Mouse (Mus musculus) liver, adult 2 months (tissue): ENCODE measurements around the gene Rpa2. TPM values are rescaled to one million over a fixed set of nuclear protein-coding genes. Genes with fewer than 3 reads are reported as not detected.

ENCODE experiments used
- DNase-seq: peaks from one replicate; pipeline ENCODE4 v3.0.0-alpha.2; 2011; ENCODE audit warnings: low read depth, low spot score; ENCODE audit errors: extremely low read depth
- H3K27ac ChIP-seq: fragments of 200-500 bp; replicated peaks from 2 replicates; pipeline ENCODE4 v1.5.1; 2012; ENCODE audit warnings: low read depth, mild to moderate bottlenecking, control low read depth, inconsistent platforms, low read length; ENCODE audit not compliant: insufficient read depth
- H3K27me3 ChIP-seq: fragments of 200-500 bp; 2 replicates; pipeline ENCODE4 v1.6.1; 2012; ENCODE audit warnings: mild to moderate bottlenecking, moderate library complexity, low read length, inconsistent platforms; ENCODE audit not compliant: control insufficient read depth, insufficient read depth
- H3K36me3 ChIP-seq: fragments of 200-500 bp; 2 replicates; pipeline ENCODE4 v1.6.1; 2012; ENCODE audit warnings: low read length, inconsistent platforms; ENCODE audit not compliant: control insufficient read depth, insufficient read depth
- H3K4me1 ChIP-seq: fragments of 200-500 bp; 2 replicates; pipeline ENCODE4 v1.6.1; 2011; ENCODE audit warnings: low read length; ENCODE audit not compliant: control insufficient read depth, insufficient read depth
- H3K4me3 ChIP-seq: fragments of 200-500 bp; 2 replicates; pipeline ENCODE4 v1.5.1; 2011; ENCODE audit warnings: low read depth, mild to moderate bottlenecking, control low read depth, low read length, moderate library complexity; ENCODE audit not compliant: insufficient read depth
- H3K79me2 ChIP-seq: fragments of 200-500 bp; 2 replicates; pipeline ENCODE4 v1.6.1; 2012; ENCODE audit warnings: inconsistent platforms, mild to moderate bottlenecking, low read length, moderate library complexity; ENCODE audit not compliant: control insufficient read depth, insufficient read depth
- H3K9ac ChIP-seq: fragments of 200-500 bp; 2 replicates; pipeline ENCODE4 v1.6.1; 2012; ENCODE audit warnings: low read depth, mild to moderate bottlenecking, control low read depth, inconsistent platforms, low read length
- CTCF ChIP-seq: fragments of 200-500 bp; IDR thresholded peaks from 2 replicates; pipeline ENCODE4 v1.5.1; 2011; ENCODE audit warnings: low read depth, low read length, control low read depth
- POLR2A ChIP-seq: fragments of 200-500 bp; IDR thresholded peaks from 2 replicates; pipeline ENCODE4 v1.6.1; 2011; ENCODE audit warnings: low read length, control low read depth; ENCODE audit not compliant: insufficient read depth; ENCODE audit errors: extremely low read depth
- WGBS: fragments of 180-500 bp; shearing (Covaris S2); methylation state at CpG from one replicate; pipeline ENCODE4 v1.1.7; 2018; 5-methylcytosine and 5-hydroxymethylcytosine counted together
- polyA plus RNA-seq: library from polyadenylated mRNA; depleted of rRNA; stranded (reverse); fragments of >200 nt; gene quantifications from 2 replicates; pipeline ENCODE4 v1.2.3, GENCODE M21; 2012; rRNA removed
- total RNA-seq: library from RNA; depleted of rRNA; stranded (reverse); fragments of >200 nt; gene quantifications from 2 replicates; pipeline ENCODE4 v1.2.3, GENCODE M21; 2014; rRNA removed

Rpa2 gene
- total RNA-seq (6.6 and 8.1 TPM in 2 replicates), polyA plus RNA-seq (9.2 and 11.1 TPM in 2 replicates)

- Histone ChIP-seq H3K27ac (no peak within 1 kb of the TSS), H3K4me3 (peak within 1 kb of the TSS; percentile 89), H3K4me1 (0 out of 2 replicates have a peak, but pooled peaks cover 5% of the 10 kb centered on the region), H3K9ac (peak within 1 kb of the TSS; percentile 80), H3K27me3 (no peaks in the 10 kb centered on the region), H3K79me2 (no peaks in the 10 kb centered on the region), H3K36me3 (peaks cover 2% of the 10 kb centered on the region; the same call in 1 of the 2 replicates)
- under 1% methylated on average over 71 of the region's 71 CpGs for WGBS
- peak; percentile 99 for DNase-seq
- TF ChIP-seq POLR2A = no peak
- TF ChIP-seq CTCF = no peak
Measured at GRCm38 (mm10) chr4:132767914-132768876, at the start of gene Rpa2. Gene Rpa2 (plus strand): TSS chr4:132768332.

- no peak for DNase-seq
- no peaks in the 10 kb centered on the region for H3K79me2 ChIP-seq
- no peak overlapping the region for H3K9ac ChIP-seq
- peaks cover 8% of the 10 kb centered on the region; the same call in 1 of the 2 replicates for H3K4me1 ChIP-seq
- H3K36me3 ChIP-seq = 0 out of 2 replicates have a peak, but pooled peaks cover 1% of the 10 kb centered on the region
- no peak overlapping the region for H3K4me3 ChIP-seq
- no peaks in the 10 kb centered on the region for H3K27me3 ChIP-seq
- WGBS = 83% methylated on average over 8 of the region's 8 CpGs
- TF ChIP-seq POLR2A (no peak), CTCF (no peak)
- H3K27ac ChIP-seq = no peak overlapping the region
Measured at GRCm38 (mm10) chr4:132728233-132728632, 39.9 kb upstream of the Rpa2 start.

- Histone ChIP-seq H3K79me2 (no peaks in the 10 kb centered on the region), H3K27ac (no peak overlapping the region), H3K9ac (peak overlapping the region; percentile 40), H3K27me3 (no peaks in the 10 kb centered on the region), H3K4me3 (peak overlapping the region; percentile 55), H3K36me3 (no peaks in the 10 kb centered on the region), H3K4me1 (peaks cover 8% of the 10 kb centered on the region; the same call in 1 of the 2 replicates)
- DNase-seq = no peak
- TF ChIP-seq POLR2A (no peak), CTCF (no peak)
- WGBS = 48% methylated on average over 12 of the region's 12 CpGs
Measured at GRCm38 (mm10) chr4:132731616-132732015, 36.5 kb upstream of the Rpa2 start.

- Histone ChIP-seq H3K79me2 (no peaks in the 10 kb centered on the region), H3K9ac (peak within 1 kb of the TSS; percentile 40), H3K27me3 (no peaks in the 10 kb centered on the region), H3K4me3 (peak within 1 kb of the TSS; percentile 55), H3K27ac (no peak within 1 kb of the TSS), H3K36me3 (no peaks in the 10 kb centered on the region), H3K4me1 (peaks cover 8% of the 10 kb centered on the region; the same call in 1 of the 2 replicates)
- WGBS = 1% methylated on average over 33 of the region's 34 CpGs
- peak; percentile 78 for DNase-seq
- TF ChIP-seq CTCF (peak; percentile 53), POLR2A (peak; percentile 50; the same call in 1 of the 2 replicates)
Measured at GRCm38 (mm10) chr4:132732148-132732684, 35.9 kb upstream of the Rpa2 start, which contains the start of gene Xkr8. Gene Xkr8 (minus strand): TSS chr4:132732546.

GRCm38 (mm10) chr4:132733071-132733770 lies 34.9 kb upstream of the Rpa2 start:
- no peak overlapping the region for H3K27ac ChIP-seq
- no peak for DNase-seq
- no peaks in the 10 kb centered on the region for H3K79me2 ChIP-seq
- H3K36me3 ChIP-seq = no peaks in the 10 kb centered on the region
- peaks cover 8% of the 10 kb centered on the region; the same call in 1 of the 2 replicates for H3K4me1 ChIP-seq
- H3K9ac ChIP-seq = no peak overlapping the region
- WGBS = 94% methylated on average over 25 of the region's 25 CpGs
- TF ChIP-seq CTCF (no peak), POLR2A (no peak)
- no peak overlapping the region for H3K4me3 ChIP-seq
- H3K27me3 ChIP-seq = no peaks in the 10 kb centered on the region
